Mouse (Mus musculus) adrenal gland, postnatal 36 days (tissue): ENCODE measurements at regions not wholly inside any gene's neighbourhood (a gene's known extent, or its start where the extent isn't known, plus 50 kb on each side); places are given as distances from the start of the nearest gene placed in this dataset.

Experiments used
- DNase-seq, 2 experiments: peaks; one replicate each; pipeline ENCODE4 v3.0.0; 2021; ENCODE audit warnings: mixed read lengths in 1 of 2

- no peak for DNase-seq
Measured at GRCm38 (mm10) chr14:88410722-88411437, 60.3 kb downstream of the Pcdh20 start.

DNA sequence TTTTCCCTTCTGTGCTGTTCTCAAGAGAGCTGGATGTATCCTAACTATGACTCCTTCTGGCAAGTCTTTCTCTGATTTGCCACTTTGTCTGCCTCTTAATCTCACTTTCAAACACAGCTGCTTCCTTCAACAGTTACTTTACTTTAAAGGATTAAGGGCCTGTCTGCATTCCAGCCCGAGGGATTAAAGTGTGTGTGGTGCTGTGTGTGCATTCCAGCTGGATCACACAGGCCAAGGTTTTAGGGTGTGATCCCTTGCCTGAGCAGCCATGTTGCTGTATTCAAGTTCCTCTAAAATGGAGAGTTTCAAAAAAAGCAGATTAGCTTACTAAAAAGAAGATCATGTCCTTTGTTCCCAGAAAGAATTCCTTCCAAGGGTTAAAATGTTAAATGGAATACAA is 71.9 kb downstream of the Pcdh20 start:
- DNase-seq = no peak

- no peak for DNase-seq
Measured at GRCm38 (mm10) chr14:88397187-88397586, 74.0 kb downstream of the Pcdh20 start.

- DNase-seq = no peak
Measured at GRCm38 (mm10) chr14:88395016-88395415, 76.2 kb downstream of the Pcdh20 start.

DNA sequence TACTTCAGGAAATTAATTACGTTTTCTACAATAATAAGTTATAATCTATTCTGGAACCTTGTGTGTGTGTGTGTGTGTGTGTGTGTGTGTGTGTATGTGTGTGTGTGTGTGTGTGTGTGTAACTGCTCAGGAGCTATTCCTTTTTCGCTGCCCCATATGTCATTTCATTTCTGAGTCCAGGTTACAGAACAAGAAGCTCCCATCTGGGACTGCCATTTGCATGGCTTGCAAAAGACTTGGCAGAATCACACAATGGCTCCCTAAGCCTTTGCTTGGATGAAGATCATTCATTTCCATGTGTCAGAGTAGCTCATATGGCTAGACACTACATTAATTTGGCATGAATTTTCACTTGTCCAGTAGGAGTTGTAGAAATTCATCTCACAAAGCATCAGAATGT is 86.6 kb downstream of the Pcdh20 start:
- no peak for DNase-seq

DNA sequence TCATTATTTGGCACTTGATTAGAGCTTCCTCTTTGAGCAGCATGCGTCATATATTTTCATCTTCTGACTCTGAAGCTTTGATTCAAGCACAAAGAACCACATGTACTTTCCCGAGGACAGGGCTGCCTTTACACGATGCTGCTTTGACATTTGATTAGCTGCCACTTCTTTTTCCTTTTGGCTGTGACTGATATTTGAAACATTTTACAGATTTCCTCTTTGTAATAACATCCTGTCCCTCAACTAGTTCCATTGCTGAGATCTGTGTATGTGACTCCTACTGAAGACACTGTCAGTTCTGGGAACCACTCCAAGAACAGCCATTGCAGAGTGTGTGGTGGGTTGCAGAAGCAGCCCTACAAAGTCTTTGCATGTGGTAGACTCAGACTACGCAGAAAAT is 124.0 kb downstream of the Pcdh20 start:
- no peak for DNase-seq

DNA sequence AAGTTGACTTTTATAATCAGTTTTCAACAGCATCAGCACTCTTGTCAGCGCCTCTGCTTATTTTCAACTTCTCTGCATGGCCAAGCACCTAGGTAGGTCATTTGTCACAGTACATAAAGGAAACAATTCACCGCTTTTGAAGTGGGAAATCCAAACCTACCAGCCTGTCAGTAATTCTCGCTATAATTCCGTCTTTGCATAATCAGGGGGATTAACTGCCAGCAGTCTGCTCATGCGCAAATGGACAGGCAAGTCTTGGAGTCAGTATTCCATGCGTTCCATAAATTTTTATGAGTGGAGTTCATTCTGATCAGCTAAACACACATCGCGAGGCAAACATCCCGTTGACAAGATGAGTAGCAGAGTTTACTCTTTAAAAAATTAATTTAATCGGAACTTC is 133.9 kb downstream of the Pcdh20 start:
- DNase-seq = no peak

GRCm38 (mm10) chr14:88330613-88331012 is 140.6 kb downstream of the Pcdh20 start:
- DNase-seq = no peak

DNA sequence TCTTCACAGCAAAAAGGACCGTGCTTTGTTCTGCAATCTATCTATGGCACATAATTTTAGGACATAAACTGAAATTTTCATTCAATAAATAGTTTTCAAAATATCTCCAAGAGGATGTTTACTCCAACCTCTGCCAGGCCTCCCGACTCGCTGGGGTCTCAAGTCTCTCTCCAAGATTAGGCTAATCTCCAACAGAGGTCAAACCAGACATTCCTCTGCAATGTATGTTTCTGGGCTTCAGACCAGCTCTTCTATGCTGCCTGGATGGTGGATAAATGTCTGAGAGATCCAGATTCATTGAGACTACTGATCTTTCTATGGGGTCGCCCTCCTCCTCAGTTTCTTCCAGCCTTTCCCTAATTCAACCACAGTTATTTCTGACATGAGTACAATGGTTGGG is 144.8 kb downstream of the Pcdh20 start:
- no peak for DNase-seq

- DNase-seq = peak in 1 of 2 experiments; percentile 1
Measured at GRCm38 (mm10) chr14:88278327-88278726, 192.9 kb downstream of the Pcdh20 start.

- no peak for DNase-seq
Measured at GRCm38 (mm10) chr14:88264771-88265170, 206.4 kb downstream of the Pcdh20 start.

DNA sequence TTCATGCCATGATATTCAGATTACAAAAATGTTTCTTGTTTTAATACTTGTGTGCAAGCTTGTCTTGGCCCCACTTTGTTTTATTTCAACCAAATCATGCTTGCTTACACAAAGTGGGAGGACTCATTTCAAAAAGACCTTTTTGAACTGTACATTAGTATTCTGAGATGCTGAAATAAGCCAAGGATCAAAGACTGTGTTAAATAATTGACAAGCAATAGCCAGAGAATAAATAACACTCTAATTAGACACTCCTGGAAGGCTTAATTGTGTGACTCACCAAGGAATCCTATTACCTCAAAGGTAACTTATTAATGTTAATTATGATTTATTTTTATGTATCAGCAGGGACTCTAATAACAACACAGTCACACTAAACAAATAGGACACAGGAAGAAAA is 212.2 kb downstream of the Pcdh20 start:
- no peak for DNase-seq

DNA sequence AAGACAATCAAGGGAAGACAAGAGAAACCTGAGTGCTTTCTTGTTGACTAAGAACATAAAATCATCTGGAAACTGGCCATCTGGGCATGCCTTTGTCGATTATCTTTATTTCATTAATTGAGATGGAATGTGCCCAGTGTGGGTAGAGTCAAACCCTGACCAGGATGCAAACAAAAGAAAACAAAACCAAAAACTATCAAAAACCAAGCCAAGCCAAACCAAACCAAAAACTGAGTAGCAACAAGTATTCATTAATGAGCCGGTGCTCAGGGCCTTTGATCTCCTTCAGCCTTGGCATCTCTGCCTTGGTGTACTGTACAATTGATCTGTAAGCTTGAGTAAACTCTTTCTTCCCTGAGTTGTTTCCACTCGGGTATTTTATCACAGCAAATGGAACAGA is 216.1 kb downstream of the Pcdh20 start:
- DNase-seq = no peak
